Mouse (Mus musculus): Measurements from ENCODE around the gene Etfa. TPM values are rescaled to one million over a fixed set of nuclear protein-coding genes. Genes with fewer than 3 reads are reported as not detected.

Etfa gene
- 93.0 TPM for polyA plus RNA-seq (2017; shearing (Covaris generic))

DNA sequence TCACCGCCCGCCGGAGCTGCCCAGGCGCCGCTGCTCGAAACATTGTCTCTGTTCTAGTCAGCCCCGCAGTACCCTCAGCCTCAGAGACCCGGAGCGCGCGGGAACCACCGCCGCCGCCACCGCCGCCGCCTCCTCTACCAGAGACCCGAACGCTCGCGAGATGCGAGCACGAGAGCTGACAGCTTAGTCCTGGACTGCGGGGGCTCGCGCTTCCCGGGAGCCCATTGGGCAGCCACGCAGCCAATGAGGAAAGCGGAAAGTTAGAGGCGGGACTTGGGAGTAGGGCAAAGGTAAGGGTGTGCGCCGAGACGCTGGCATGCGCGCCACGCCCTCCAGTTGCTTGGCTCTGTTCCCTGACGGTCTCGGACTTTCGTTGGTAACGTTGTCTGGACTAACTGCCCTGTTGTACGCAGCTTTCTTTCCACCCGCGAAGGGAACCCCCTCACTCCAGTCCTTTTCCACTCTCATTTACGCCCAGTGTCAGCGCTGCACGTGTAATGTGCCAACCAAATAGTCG is at the start of gene Etfa:
Etfa (minus strand) TSS at position 217 of the 517 bp plus-strand sequence.

DNA sequence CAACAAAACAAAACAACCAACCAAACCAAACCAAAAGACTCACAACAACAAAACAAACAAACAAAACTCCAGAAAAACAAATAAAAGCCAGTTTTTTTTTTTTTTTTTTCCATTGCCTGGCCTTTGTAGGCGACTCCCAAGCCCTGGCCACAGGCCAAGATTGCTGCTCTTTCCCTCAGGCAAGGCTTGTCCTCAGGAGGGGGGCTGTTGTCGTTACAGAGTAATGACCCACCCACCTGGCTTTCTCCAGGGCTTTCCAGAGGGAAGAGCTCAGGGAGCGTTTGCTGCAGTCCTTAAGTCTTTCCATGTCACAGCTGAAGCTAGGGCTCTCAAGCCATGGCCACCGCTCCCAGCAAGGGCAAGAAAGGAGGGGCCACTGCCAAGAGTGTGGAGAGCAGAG is 26.3 kb upstream of the Etfa start, which contains the start of gene Isl2:
Isl2 (plus strand) TSS at position 296 of the 400 bp plus-strand sequence.

Other genes with a start within 250 kb of the Etfa start
- gene Nrg4, start 185.4 kb downstream of the Etfa start, polyA plus RNA-seq (2017; shearing (Covaris generic)) = 0.78 TPM
- not detected for gene Tmem266, start 185.3 kb downstream of the Etfa start, polyA plus RNA-seq (2017; shearing (Covaris generic))
- gene Isl2, start 26.4 kb upstream of the Etfa start, polyA plus RNA-seq (2017; shearing (Covaris generic)) = not detected